Comparison of ENCODE assay signal across 8 mouse cellular contexts in genomic region chr15:78405098-78405497, GRCm38 (mm10). TPM values are rescaled to one million over a fixed set of nuclear protein-coding genes. Genes with fewer than 3 reads are reported as not detected.
DNase-seq lines count a peak whose midpoint lies in the region; ATAC-seq and TF ChIP-seq lines count a peak whose summit lies in the region.

No protein-coding gene starts in this region.

- H3K9ac ChIP-seq in heart, embryonic 13.5 days, result peak overlapping the region; percentile 88
- H3K9ac ChIP-seq in ES-E14 (ENCODE audit: insufficient read depth, low read depth, low read length, poor library complexity, severe bottlenecking), result peak overlapping the region; percentile 69; the same call in 1 of the 2 replicates
- peak overlapping the region; percentile 72 for H3K9ac ChIP-seq in forebrain, postnatal 0 days
- H3K9ac ChIP-seq in liver, embryonic 16.5 days (ENCODE audit: low read depth, low read length), result peak overlapping the region; percentile 88

- no peaks in the 10 kb centered on the region for H3K36me3 ChIP-seq in heart, embryonic 13.5 days
- H3K36me3 ChIP-seq in ES-E14 (ENCODE audit: control insufficient read depth, insufficient read depth, low read length, poor library complexity, severe bottlenecking), result peaks cover 1% of the 10 kb centered on the region; the same call in 1 of the 2 replicates
- H3K36me3 ChIP-seq in forebrain, postnatal 0 days (ENCODE audit: insufficient read depth), result no peaks in the 10 kb centered on the region
- no peaks in the 10 kb centered on the region for H3K36me3 ChIP-seq in liver, embryonic 16.5 days (ENCODE audit: control insufficient read depth, insufficient read depth)

- peaks cover 69% of the 10 kb centered on the region for H3K4me1 ChIP-seq in heart, embryonic 13.5 days
- H3K4me1 ChIP-seq in ES-E14 (ENCODE audit: control insufficient read depth in 2 of 2, insufficient read depth in 2 of 2, low read length in 2 of 2, poor library complexity in 1 of 2), result peaks cover 4 to 20% of the 10 kb centered on the region in 2 experiments; a peak in 2 of 4 replicates
- H3K4me1 ChIP-seq in forebrain, postnatal 0 days (ENCODE audit: insufficient read depth), result peaks cover 14% of the 10 kb centered on the region; the same call in 1 of the 2 replicates
- peaks cover 72% of the 10 kb centered on the region for H3K4me1 ChIP-seq in liver, embryonic 16.5 days (ENCODE audit: control insufficient read depth, low read depth, low read length)

- peak overlapping the region; percentile 82 for H3K4me3 ChIP-seq in heart, embryonic 13.5 days
- H3K4me3 ChIP-seq in ES-E14 (ENCODE audit: insufficient read depth in 1 of 2, low read depth in 1 of 2, low read length in 2 of 2, poor library complexity in 1 of 2, severe bottlenecking in 1 of 2), result peak overlapping the region; percentile 80 to 83
- peak overlapping the region; percentile 68 for H3K4me3 ChIP-seq in forebrain, postnatal 0 days (ENCODE audit: low read depth, low read length)
- H3K4me3 ChIP-seq in liver, embryonic 16.5 days (ENCODE audit: low read depth, low read length), result peak overlapping the region; percentile 69

- H3K4me2 ChIP-seq in heart, embryonic 13.5 days, result peak overlapping the region; percentile 97
- peak overlapping the region; percentile 86 for H3K4me2 ChIP-seq in forebrain, postnatal 0 days (ENCODE audit: low read depth)
- H3K4me2 ChIP-seq in liver, embryonic 16.5 days (ENCODE audit: low read depth, low read length), result peak overlapping the region; percentile 77

- peaks cover 25% of the 10 kb centered on the region for H3K27me3 ChIP-seq in heart, embryonic 13.5 days (replicated peaks)
- H3K27me3 ChIP-seq in forebrain, postnatal 0 days (ENCODE audit: insufficient read depth, low read length), result peaks cover 6% of the 10 kb centered on the region; the same call in 1 of the 2 replicates
- H3K27me3 ChIP-seq in liver, embryonic 16.5 days (ENCODE audit: control insufficient read depth, insufficient read depth, low read depth, low read length), result no peaks in the 10 kb centered on the region

- no peak for ATAC-seq in heart, embryonic 13.5 days (ENCODE audit: extremely low read depth, insufficient number of reproducible peaks, low FRiP score, low TSS enrichment)
- no peak for ATAC-seq in forebrain, postnatal 0 days
- no peak for ATAC-seq in liver, embryonic 16.5 days (ENCODE audit: low read depth)
- ATAC-seq in frontal cortex, adult (ENCODE audit: low TSS enrichment), result no peak

- no peak overlapping the region for H3K27ac ChIP-seq in heart, embryonic 13.5 days (replicated peaks)
- H3K27ac ChIP-seq in ES-E14 (ENCODE audit: insufficient read depth, low read depth, low read length, poor library complexity, severe bottlenecking), result no peak overlapping the region
- H3K27ac ChIP-seq in forebrain, postnatal 0 days (ENCODE audit: low read depth, low read length), result peak overlapping the region; percentile 94; the same call in 1 of the 2 replicates
- H3K27ac ChIP-seq in liver, embryonic 16.5 days (ENCODE audit: low read length), result peak overlapping the region; percentile 96

- in situ Hi-C loops in ES-E14 (cut with MboI; ENCODE audit: low sequenced_read_pairs in 2 of 2, unreplicated experiment in 2 of 2), result no loop called here

- no peak for TF ChIP-seq CTCF in forebrain, postnatal 0 days (IDR thresholded peaks at IDR 0.05; ENCODE audit: low read depth)

- no peak for DNase-seq in heart, adult 8-10 months (ENCODE audit: low spot score)
- no peak for DNase-seq in ES-E14 (ENCODE audit: low read depth, low spot score)
- no peak for DNase-seq in forebrain, postnatal 0 days
- DNase-seq in left cerebral cortex, adult 8-10 months (ENCODE audit: low spot score in 2 of 2), result no peak
- no peak for DNase-seq in spleen, postnatal 14 days (ENCODE audit: low spot score in 2 of 2)

- WGBS in heart, embryonic 13.5 days, result 47% methylated on average over 11 of the region's 11 CpGs
- 51% methylated on average over 11 of the region's 11 CpGs for WGBS in forebrain, postnatal 0 days
- 50% methylated on average over 11 of the region's 11 CpGs for WGBS in liver, embryonic 16.5 days (ENCODE audit: insufficient replicate concordance)

- no peaks in the 10 kb centered on the region for H3K9me3 ChIP-seq in heart, embryonic 13.5 days
- no peaks in the 10 kb centered on the region for H3K9me3 ChIP-seq in ES-E14 (ENCODE audit: control insufficient read depth, insufficient read depth, low read depth, low read length)
- H3K9me3 ChIP-seq in forebrain, postnatal 0 days (ENCODE audit: low read length), result no peaks in the 10 kb centered on the region
- no peaks in the 10 kb centered on the region for H3K9me3 ChIP-seq in liver, embryonic 16.5 days (replicated peaks; ENCODE audit: control insufficient read depth, low read length)

TF ChIP-seq in ES-E14, 5 proteins besides CTCF, POLR2A, EP300 and RAD21:
- no peak for TF ChIP-seq MAFK (IDR thresholded peaks at IDR 0.05; ENCODE audit: insufficient read depth, low read depth, low read length)
- no peak for TF ChIP-seq HCFC1 (IDR thresholded peaks at IDR 0.05; ENCODE audit: borderline replicate concordance, insufficient read depth, low read length)
- no peak for TF ChIP-seq CHD2 (IDR thresholded peaks at IDR 0.05; ENCODE audit: low read depth, low read length)
- no peak for TF ChIP-seq ZNF384 (IDR thresholded peaks at IDR 0.05; ENCODE audit: low read depth, low read length)
- TF ChIP-seq ZC3H11A (IDR thresholded peaks at IDR 0.05; ENCODE audit: borderline replicate concordance, low read depth, low read length), result no peak

RNA-seq across cellular contexts. Expression of gene Tst, which starts 0.6 kb away (rescaled TPM):
- 12.2 and 14.2 TPM in 2 replicates for polyA plus RNA-seq in heart, embryonic 13.5 days (2015; fragmentation: Nextera tagmentation; extraction: Ambion mirVana)
- 10 to 100 TPM; 20.3 to 25.0 (median 21.6) TPM for total RNA-seq in heart, adult 8-10 months (2022)
- total RNA-seq in ES-E14 (2012; rRNA removed), result 14.9 and 22.4 TPM in 2 replicates
- 36.6 and 37.7 TPM in 2 replicates for total RNA-seq in forebrain, postnatal 0 days (2014; rRNA removed)
- polyA plus RNA-seq in forebrain, postnatal 0 days (2015; fragmentation: Nextera tagmentation; extraction: Ambion mirVana), result 37.3 and 40.1 TPM in 2 replicates
- 240 and 265 TPM in 2 replicates for polyA plus RNA-seq in liver, embryonic 16.5 days (2015; fragmentation: Nextera tagmentation; extraction: Ambion mirVana)
- 10 to 100 TPM; 33.6 to 37.8 (median 36.0) TPM for total RNA-seq in left cerebral cortex, adult 8-10 months (2022)

RNA-seq across cellular contexts. Expression of gene Mpst, which starts 1.1 kb away (rescaled TPM):
- 0.99 and 1.9 TPM in 2 replicates for polyA plus RNA-seq in heart, embryonic 13.5 days (2015; fragmentation: Nextera tagmentation; extraction: Ambion mirVana)
- 10 to 100 TPM; 42.1 to 52.4 (median 44.2) TPM for total RNA-seq in heart, adult 8-10 months (2022)
- 15.1 and 18.8 TPM in 2 replicates for total RNA-seq in ES-E14 (2012; rRNA removed)
- total RNA-seq in forebrain, postnatal 0 days (2014; rRNA removed), result 85.9 and 92.5 TPM in 2 replicates
- 3.3 and 3.5 TPM in 2 replicates for polyA plus RNA-seq in forebrain, postnatal 0 days (2015; fragmentation: Nextera tagmentation; extraction: Ambion mirVana)
- polyA plus RNA-seq in liver, embryonic 16.5 days (2015; fragmentation: Nextera tagmentation; extraction: Ambion mirVana), result 5.9 and 7.5 TPM in 2 replicates
- total RNA-seq in left cerebral cortex, adult 8-10 months (2022), result 10 to 100 TPM; 31.4 to 38.1 (median 34.6) TPM

RNA-seq across cellular contexts. Expression of gene Tex33, which starts 9.4 kb away (rescaled TPM):
- not detected in 2 replicates for polyA plus RNA-seq in heart, embryonic 13.5 days (2015; fragmentation: Nextera tagmentation; extraction: Ambion mirVana)
- total RNA-seq in heart, adult 8-10 months (2022), result not detected
- total RNA-seq in ES-E14 (2012; rRNA removed), result not detected in 2 replicates
- total RNA-seq in forebrain, postnatal 0 days (2014; rRNA removed), result not detected in 2 replicates
- not detected in 2 replicates for polyA plus RNA-seq in forebrain, postnatal 0 days (2015; fragmentation: Nextera tagmentation; extraction: Ambion mirVana)
- 0.13 TPM in 1 of 2 replicates, not detected in the other for polyA plus RNA-seq in liver, embryonic 16.5 days (2015; fragmentation: Nextera tagmentation; extraction: Ambion mirVana)
- not detected for total RNA-seq in left cerebral cortex, adult 8-10 months (2022)

RNA-seq across cellular contexts. Expression of gene Kctd17, which starts 23.3 kb away (rescaled TPM):
- polyA plus RNA-seq in heart, embryonic 13.5 days (2015; fragmentation: Nextera tagmentation; extraction: Ambion mirVana), result 22.5 and 23.0 TPM in 2 replicates
- total RNA-seq in heart, adult 8-10 months (2022), result 10 to 100 TPM; 17.9 to 26.9 (median 20.2) TPM
- 24.7 and 28.0 TPM in 2 replicates for total RNA-seq in ES-E14 (2012; rRNA removed)
- total RNA-seq in forebrain, postnatal 0 days (2014; rRNA removed), result 148 and 153 TPM in 2 replicates
- polyA plus RNA-seq in forebrain, postnatal 0 days (2015; fragmentation: Nextera tagmentation; extraction: Ambion mirVana), result 146 and 152 TPM in 2 replicates
- 3.6 and 4.9 TPM in 2 replicates for polyA plus RNA-seq in liver, embryonic 16.5 days (2015; fragmentation: Nextera tagmentation; extraction: Ambion mirVana)
- total RNA-seq in left cerebral cortex, adult 8-10 months (2022), result 100 to 1,000 TPM; 299 to 358 (median 333) TPM

Comparison
In these comparisons a context has a peak if more than half of its experiments do, and no peak if none do; other contexts are left out.
1. H3K27ac ChIP-seq: peak in forebrain, postnatal 0 days (single experiment) and liver, embryonic 16.5 days (single experiment); none in heart, embryonic 13.5 days (single experiment) and ES-E14 (single experiment).
2. Peak in every context shown above with its lines, with median percentiles within 50 percentile points of each other: H3K4me2 ChIP-seq, H3K4me3 ChIP-seq and H3K9ac ChIP-seq.